Mouse (Mus musculus) liver, adult 2 months (tissue): ENCODE data around the gene Rbbp4.

Experiments used
- CTCF ChIP-seq: fragments of 200-500 bp; IDR thresholded peaks from 2 replicates; pipeline ENCODE4 v1.5.1; 2011; ENCODE audit warnings: low read depth, low read length, control low read depth
- POLR2A ChIP-seq: fragments of 200-500 bp; IDR thresholded peaks from 2 replicates; pipeline ENCODE4 v1.6.1; 2011; ENCODE audit warnings: low read length, control low read depth; ENCODE audit not compliant: insufficient read depth; ENCODE audit errors: extremely low read depth

DNA sequence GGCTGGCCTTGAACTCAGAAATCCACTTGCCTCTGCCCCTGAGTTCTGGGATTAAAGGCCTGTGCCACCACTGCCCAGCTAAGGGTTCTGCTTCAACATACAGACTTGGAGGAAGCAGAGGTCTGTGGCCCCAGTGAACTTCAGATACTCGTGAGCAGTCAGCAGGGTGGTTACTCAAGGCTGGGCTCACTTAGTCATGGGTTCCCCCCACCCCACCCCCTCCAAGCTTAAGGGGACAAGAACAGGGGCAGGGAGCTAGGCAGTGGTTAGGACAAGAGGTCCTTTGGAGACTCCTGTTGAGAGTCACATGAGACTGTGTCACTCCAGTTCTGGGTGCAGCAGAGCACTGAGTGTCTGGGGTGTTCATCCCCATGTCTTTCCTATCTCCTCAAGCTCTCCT, 66.5 kb downstream of the Rbbp4 start:
- TF ChIP-seq POLR2A (no peak), CTCF (no peak)
